Mouse (Mus musculus) heart, embryonic 14.5 days (tissue): ENCODE measurements around the gene Nabp1. TPM values are rescaled to one million over a fixed set of nuclear protein-coding genes. Genes with fewer than 3 reads are reported as not detected.

Experiments
- ATAC-seq: fragments of 200-750 bp; cut with Nextera tagmentation; 2 replicates; pipeline ENCODE4 v1.8.0; 2017; ENCODE audit warnings: low read depth, moderate TSS enrichment; ENCODE audit not compliant: insufficient number of reproducible peaks, insufficient read depth, low FRiP score
- H3K27ac ChIP-seq, 2 experiments: fragments of 200-500 bp in 1 of 2; fragments of 300-500 bp in 1 of 2; sonication (generic) in 1 of 2; replicated peaks in 1 of 2; 2 replicates each; pipeline ENCODE4 v1.5.1; 2012 to 2014; ENCODE audit warnings: low read depth in 2 of 2, low read length in 2 of 2, control low read depth in 1 of 2, mild to moderate bottlenecking in 1 of 2, mixed read lengths in 1 of 2; ENCODE audit not compliant: control insufficient read depth in 1 of 2, insufficient read depth in 1 of 2
- H3K27me3 ChIP-seq: fragments of 300-500 bp; sonication (generic); 2 replicates; pipeline ENCODE4 v1.6.1; 2014; ENCODE audit warnings: mild to moderate bottlenecking, low read length, control low read depth; ENCODE audit not compliant: control insufficient read depth, insufficient read depth
- H3K36me3 ChIP-seq: fragments of 300-500 bp; sonication (generic); 2 replicates; pipeline ENCODE4 v1.6.1; 2014; ENCODE audit warnings: mild to moderate bottlenecking, control low read depth, low read length, mixed read lengths; ENCODE audit not compliant: control insufficient read depth, insufficient read depth
- H3K4me1 ChIP-seq, 2 experiments: fragments of 200-500 bp in 1 of 2; fragments of 300-500 bp in 1 of 2; sonication (generic) in 1 of 2; 2 replicates each; pipeline ENCODE4 v1.6.1; 2012 to 2014; ENCODE audit warnings: low read length in 2 of 2, control low read depth in 1 of 2, mixed read lengths in 1 of 2; ENCODE audit not compliant: control insufficient read depth in 2 of 2, insufficient read depth in 2 of 2
- H3K4me2 ChIP-seq: fragments of 300-500 bp; sonication (generic); 2 replicates; pipeline ENCODE4 v1.6.1; 2014; ENCODE audit warnings: mild to moderate bottlenecking, low read length
- H3K4me3 ChIP-seq, 2 experiments: fragments of 200-500 bp in 1 of 2; fragments of 300-500 bp in 1 of 2; sonication (generic) in 1 of 2; 2 replicates each; pipeline ENCODE4 v1.5.1; 2012 to 2014; ENCODE audit warnings: low read length in 2 of 2, mild to moderate bottlenecking in 2 of 2, control low read depth in 1 of 2, low read depth in 1 of 2, moderate library complexity in 1 of 2; ENCODE audit not compliant: control insufficient read depth in 1 of 2, insufficient read depth in 1 of 2
- H3K9ac ChIP-seq: fragments of 300-500 bp; sonication (generic); 2 replicates; pipeline ENCODE4 v1.6.1; 2014; ENCODE audit warnings: mild to moderate bottlenecking, low read length
- H3K9me3 ChIP-seq: fragments of 300-500 bp; sonication (generic); 2 replicates; pipeline ENCODE4 v1.6.1; 2016; ENCODE audit warnings: low read length, control low read depth; ENCODE audit not compliant: control insufficient read depth
- WGBS: fragments of 180-500 bp; shearing (Covaris S2); extraction: QIAGEN DNeasy Blood & Tissue Kit; methylation state at CpG from one replicate; pipeline ENCODE4 v1.1.7; 2014; 5-methylcytosine and 5-hydroxymethylcytosine counted together
- polyA plus RNA-seq: library from polyadenylated mRNA; unstranded; fragments of >200 nt; fragmentation: Nextera tagmentation; extraction: Ambion mirVana; gene quantifications from 2 replicates; pipeline ENCODE4 v1.2.1, GENCODE M21; 2014

The Nabp1 gene
- polyA plus RNA-seq, 1 experiment from 2014 or later = 19.8 TPM

DNA sequence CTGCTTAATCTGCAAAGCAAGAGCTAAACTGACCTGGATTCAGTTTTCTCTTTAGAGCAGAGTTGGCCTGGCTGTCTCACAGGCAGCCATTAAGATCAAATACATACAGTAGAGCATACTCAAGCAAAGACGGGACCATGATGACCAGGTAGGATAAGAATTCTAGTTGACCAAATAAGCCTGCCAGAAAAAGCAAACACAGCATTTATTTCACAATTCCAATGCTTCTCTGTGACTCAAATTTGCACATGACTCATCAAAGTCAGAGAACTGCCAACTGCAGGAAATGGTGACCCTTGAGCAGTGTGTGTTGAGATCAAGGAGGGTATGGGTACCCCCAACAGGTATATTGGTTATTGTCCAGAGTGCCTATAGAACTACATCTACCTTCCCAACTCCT lies 27.4 kb upstream of the Nabp1 start:
- ATAC-seq = no peak
- Histone ChIP-seq H3K9me3 (no peaks in the 10 kb centered on the region), H3K4me1 (peaks cover 13 to 21% of the 10 kb centered on the region in 2 experiments), H3K4me2 (no peak overlapping the region), H3K27ac (no peak overlapping the region), H3K36me3 (no peaks in the 10 kb centered on the region), H3K9ac (no peak overlapping the region), H3K4me3 (no peak overlapping the region), H3K27me3 (no peaks in the 10 kb centered on the region)
- WGBS = 71% methylated on average over 1 of the region's 1 CpGs

DNA sequence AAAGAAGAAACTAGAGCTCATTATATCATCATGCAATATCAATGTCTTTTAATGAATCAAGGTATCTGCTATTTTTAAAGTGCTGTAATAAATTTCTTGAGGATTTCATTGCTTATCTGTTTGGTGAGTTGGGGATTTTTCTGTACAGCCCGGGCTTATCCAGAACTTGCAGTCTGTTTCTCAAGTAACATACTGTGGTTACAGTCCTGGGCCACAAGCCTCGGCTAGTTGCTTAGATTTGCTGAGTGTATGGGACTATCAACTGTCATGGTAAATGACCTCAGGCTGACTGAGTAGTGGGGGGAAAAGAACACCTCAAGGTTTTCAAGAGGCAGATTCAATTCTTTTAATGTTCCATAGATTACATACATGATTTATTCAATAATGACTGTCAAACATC lies 24.8 kb upstream of the Nabp1 start:
- 73% methylated on average over 2 of the region's 2 CpGs for WGBS
- no peak overlapping the region for H3K4me2 ChIP-seq
- ATAC-seq = no peak

DNA sequence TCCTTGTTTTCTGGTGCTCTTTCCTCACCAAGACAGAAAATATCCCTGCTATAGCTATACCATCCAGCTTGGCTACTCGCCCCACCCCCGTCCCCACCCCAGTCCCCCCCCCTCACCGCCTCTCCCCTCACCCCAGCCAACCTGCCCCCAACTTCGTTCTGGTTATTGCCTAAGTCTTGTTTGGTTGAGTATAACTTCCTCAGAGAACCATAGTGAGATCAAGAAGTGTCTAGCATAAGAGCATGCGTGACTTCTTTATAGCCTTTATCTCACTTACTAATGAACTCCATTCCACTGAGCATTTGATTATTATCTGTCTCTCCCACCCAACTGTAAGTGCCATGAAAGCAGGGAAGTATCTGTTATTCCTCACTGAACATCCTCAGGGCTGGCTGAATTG lies 24.1 kb upstream of the Nabp1 start:
- Histone ChIP-seq H3K9me3 (no peaks in the 10 kb centered on the region), H3K36me3 (no peaks in the 10 kb centered on the region), H3K4me2 (no peak overlapping the region), H3K4me3 (no peak overlapping the region), H3K27ac (no peak overlapping the region), H3K9ac (no peak overlapping the region), H3K27me3 (no peaks in the 10 kb centered on the region), H3K4me1 (peaks cover 3 to 4% of the 10 kb centered on the region in 2 experiments; a peak in 1 of 4 replicates)
- ATAC-seq = no peak
- 83% methylated on average over 5 of the region's 5 CpGs for WGBS

More for the DNA sequence above, 24.8 kb upstream of the Nabp1 start:
- no peak overlapping the region for H3K27ac ChIP-seq
- H3K36me3 ChIP-seq = no peaks in the 10 kb centered on the region
- H3K4me3 ChIP-seq = no peak overlapping the region
- H3K9me3 ChIP-seq = no peaks in the 10 kb centered on the region
- H3K27me3 ChIP-seq = no peaks in the 10 kb centered on the region
- H3K4me1 ChIP-seq = peaks cover 4 to 5% of the 10 kb centered on the region in 2 experiments; a peak in 1 of 4 replicates
- no peak overlapping the region for H3K9ac ChIP-seq

GRCm38 (mm10) chr1:51501251-51501650 lies 23.0 kb upstream of the Nabp1 start:
- H3K27ac ChIP-seq = no peak overlapping the region
- H3K4me2 ChIP-seq = no peak overlapping the region
- no peaks in the 10 kb centered on the region for H3K36me3 ChIP-seq
- H3K9ac ChIP-seq = no peak overlapping the region
- no peak for ATAC-seq
- peaks cover 3 to 4% of the 10 kb centered on the region in 2 experiments; a peak in 1 of 4 replicates for H3K4me1 ChIP-seq
- H3K9me3 ChIP-seq = no peaks in the 10 kb centered on the region
- no peaks in the 10 kb centered on the region for H3K27me3 ChIP-seq
- H3K4me3 ChIP-seq = no peak overlapping the region
- WGBS = 46% methylated on average over 12 of the region's 12 CpGs

GRCm38 (mm10) chr1:51498601-51499098 lies 20.4 kb upstream of the Nabp1 start:
- Histone ChIP-seq H3K27ac (no peak overlapping the region), H3K27me3 (no peaks in the 10 kb centered on the region), H3K9me3 (no peaks in the 10 kb centered on the region), H3K4me3 (no peak overlapping the region), H3K4me1 (peaks cover 3 to 4% of the 10 kb centered on the region in 2 experiments; a peak in 1 of 4 replicates), H3K9ac (no peak overlapping the region), H3K4me2 (no peak overlapping the region), H3K36me3 (no peaks in the 10 kb centered on the region)
- no peak for ATAC-seq
- 60% methylated on average over 2 of the region's 2 CpGs for WGBS

DNA sequence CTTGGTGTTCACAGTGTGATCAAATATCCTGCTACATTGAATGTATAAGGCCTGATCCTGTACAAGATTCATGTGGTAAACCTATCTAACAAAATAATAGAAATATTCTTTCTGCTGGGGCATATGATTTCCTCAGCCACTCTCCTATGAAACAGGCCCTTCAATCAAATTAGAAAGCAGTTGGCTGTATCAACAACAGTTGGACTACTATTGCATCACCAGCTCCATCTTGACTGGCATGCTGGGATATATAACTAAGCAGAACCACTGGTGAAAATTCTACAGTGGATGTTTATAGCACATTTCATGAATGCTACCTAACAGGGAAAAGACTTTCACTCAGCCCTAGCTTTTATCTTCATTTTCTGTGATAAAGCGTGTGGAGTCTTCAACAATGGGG lies 17.9 kb upstream of the Nabp1 start:
- no peaks in the 10 kb centered on the region for H3K36me3 ChIP-seq
- 76% methylated on average over 1 of the region's 1 CpGs for WGBS
- no peak overlapping the region for H3K4me3 ChIP-seq

GRCm38 (mm10) chr1:51493592-51494307 lies 15.5 kb upstream of the Nabp1 start:
- H3K4me1 ChIP-seq = no peaks in the 10 kb centered on the region
- H3K27me3 ChIP-seq = no peaks in the 10 kb centered on the region
- H3K9ac ChIP-seq = no peak overlapping the region
- 85% methylated on average over 7 of the region's 7 CpGs for WGBS
- H3K4me3 ChIP-seq = no peak overlapping the region
- ATAC-seq = no peak
- no peak overlapping the region for H3K4me2 ChIP-seq
- H3K27ac ChIP-seq = no peak overlapping the region
- no peaks in the 10 kb centered on the region for H3K36me3 ChIP-seq
- H3K9me3 ChIP-seq = no peaks in the 10 kb centered on the region

More for the DNA sequence above, 17.9 kb upstream of the Nabp1 start:
- Histone ChIP-seq H3K9ac (no peak overlapping the region), H3K4me2 (no peak overlapping the region), H3K4me1 (peaks cover 0 to under 1% of the 10 kb centered on the region in 2 experiments; a peak in 1 of 4 replicates), H3K9me3 (no peaks in the 10 kb centered on the region), H3K27ac (no peak overlapping the region), H3K27me3 (no peaks in the 10 kb centered on the region)
- ATAC-seq = no peak
